Mouse (Mus musculus) c-Kit-positive CD71-positive TER-119-negative erythroid progenitor cells, embryonic 14.5 days (primary cell): ENCODE results near the gene Rabgap1.
"Not testable (repeated sequence)": the region's sequence is repeated elsewhere in the genome, so short reads cannot be mapped to it uniquely, and the experiment has no call there.

Source experiments
- DNase-seq: peaks from one replicate; pipeline ENCODE4 v3.0.0-alpha.2; 2013; ENCODE audit warnings: low read depth

Rabgap1 gene

GRCm38 (mm10) chr2:37442611-37443591 is at the start of gene Rabgap1, which contains the start of the genes Zbtb26 and Zbtb6:
TSS of gene Rabgap1 (plus strand) at chr2:37443279.
TSS of gene Zbtb26 (minus strand) at chr2:37443135.
TSS of gene Zbtb6 (minus strand) at chr2:37443171.
- DNase-seq = peak; percentile 94

GRCm38 (mm10) chr2:37395539-37395938 is 47.5 kb upstream of the Rabgap1 start:
- DNase-seq = no peak

GRCm38 (mm10) chr2:37421903-37422302 is 21.2 kb upstream of the Rabgap1 start:
- no peak for DNase-seq

- peak; percentile 98 for DNase-seq
Measured at GRCm38 (mm10) chr2:37422306-37423304, 20.5 kb upstream of the Rabgap1 start, which contains the start of gene Rc3h2. TSS of gene Rc3h2 (minus strand) at chr2:37422903.

GRCm38 (mm10) chr2:37423671-37424070 is 19.4 kb upstream of the Rabgap1 start:
- DNase-seq = no peak

GRCm38 (mm10) chr2:37430593-37431464 is 12.2 kb upstream of the Rabgap1 start:
- DNase-seq = peak; percentile 84

GRCm38 (mm10) chr2:37431609-37432008 is 11.5 kb upstream of the Rabgap1 start:
- DNase-seq = no peak

- DNase-seq = peak; percentile 91
Measured at GRCm38 (mm10) chr2:37451667-37452375, 8.7 kb downstream of the Rabgap1 start.

- no peak for DNase-seq
Measured at GRCm38 (mm10) chr2:37452376-37452760, 9.3 kb downstream of the Rabgap1 start.

GRCm38 (mm10) chr2:37460707-37461106 is 17.6 kb downstream of the Rabgap1 start:
- DNase-seq = no peak

GRCm38 (mm10) chr2:37466266-37466665 is 23.2 kb downstream of the Rabgap1 start:
- DNase-seq = no peak

GRCm38 (mm10) chr2:37479559-37479958 is 36.5 kb downstream of the Rabgap1 start:
- no peak for DNase-seq

- peak; percentile 43 for DNase-seq
Measured at GRCm38 (mm10) chr2:37480039-37480438, 37.0 kb downstream of the Rabgap1 start.

- no peak for DNase-seq
Measured at GRCm38 (mm10) chr2:37484165-37484564, 41.1 kb downstream of the Rabgap1 start.

GRCm38 (mm10) chr2:37485370-37485769 is 42.3 kb downstream of the Rabgap1 start:
- peak; percentile 59 for DNase-seq

GRCm38 (mm10) chr2:37486408-37486807 is 43.3 kb downstream of the Rabgap1 start:
- no peak for DNase-seq

- no peak for DNase-seq
Measured at GRCm38 (mm10) chr2:37488956-37489355, 45.9 kb downstream of the Rabgap1 start.

- DNase-seq = no peak
Measured at GRCm38 (mm10) chr2:37497321-37497720, 54.2 kb downstream of the Rabgap1 start.

GRCm38 (mm10) chr2:37505856-37506255 is 62.8 kb downstream of the Rabgap1 start:
- not testable (repeated sequence) for DNase-seq

GRCm38 (mm10) chr2:37511134-37511901 is 68.2 kb downstream of the Rabgap1 start:
- no peak for DNase-seq
